Mouse (Mus musculus) gastrocnemius, adult 8-10 months (tissue): ENCODE measurements around the gene Sbds. TPM values are rescaled to one million over a fixed set of nuclear protein-coding genes. Genes with fewer than 3 reads are reported as not detected.

Experiments
- DNase-seq, 2 experiments: peaks; one replicate each; pipeline ENCODE4 v3.0.0; 2022; ENCODE audit warnings: low spot score in 2 of 2
- total RNA-seq, 4 experiments: library from RNA; stranded (reverse); gene quantifications; 2 replicates each; pipeline ENCODE4 v1.2.4; 2022

The Sbds gene
- total RNA-seq, 4 experiments from 2014 or later, result 26.8 to 34.1 (median 28.8) TPM

DNA sequence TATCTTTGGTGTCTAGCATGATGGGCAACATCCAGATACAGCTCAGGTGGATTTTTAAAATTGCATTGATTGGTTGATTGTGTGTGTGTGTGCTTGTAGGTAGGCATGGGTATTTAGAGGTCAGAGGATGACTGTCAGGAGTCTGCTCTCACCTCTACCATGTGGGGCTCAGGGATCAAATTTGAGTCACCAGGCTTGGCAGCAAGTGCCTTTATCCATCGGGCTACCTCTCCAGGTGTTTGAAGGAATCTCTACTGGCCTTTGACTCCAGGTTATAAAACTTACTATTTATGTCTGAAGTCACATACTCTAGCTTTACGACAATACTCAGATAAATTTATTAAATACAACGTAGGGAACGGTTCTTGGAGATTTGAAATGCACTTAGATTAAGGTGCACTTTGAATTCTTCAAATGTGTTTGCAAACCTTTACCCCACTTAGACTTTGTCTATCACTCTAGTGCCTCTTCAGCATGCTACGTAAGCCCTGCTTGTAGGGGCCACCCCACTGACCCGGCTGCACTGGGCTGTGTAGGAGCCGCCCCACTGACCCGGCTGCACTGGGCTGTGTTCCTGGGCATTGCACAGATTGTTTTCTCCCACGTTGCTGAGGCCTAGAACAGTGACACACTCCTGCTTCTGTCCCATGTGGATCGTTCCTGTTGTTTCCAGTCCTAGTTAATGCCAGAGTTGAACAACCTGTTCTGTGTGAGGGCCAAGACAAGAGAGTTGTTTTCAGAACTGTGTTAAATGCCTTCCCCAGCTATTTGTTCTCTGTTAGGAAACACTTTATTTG lies 54.9 kb downstream of the Sbds start:
- no peak for DNase-seq

DNA sequence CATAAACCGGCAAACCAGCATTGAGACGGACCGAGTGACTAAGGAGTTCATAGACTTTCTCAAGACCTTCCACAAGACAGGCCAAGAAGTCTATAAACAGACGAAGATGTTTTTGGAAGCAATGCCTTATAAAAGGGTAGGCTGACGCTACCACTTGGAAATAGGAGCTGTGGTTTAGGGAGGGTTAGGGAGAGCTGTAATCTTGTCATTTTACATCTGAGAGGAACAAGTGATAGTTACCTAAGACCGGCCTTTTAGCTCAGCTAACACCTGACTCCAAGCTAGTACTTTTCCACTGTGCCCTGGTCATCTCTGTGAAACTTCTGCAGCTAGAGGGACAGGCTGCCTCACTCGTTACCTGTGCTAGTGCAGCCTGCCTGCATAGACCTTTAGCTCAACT lies 57.3 kb downstream of the Sbds start:
- DNase-seq, result peak; percentile 30 to 35

DNA sequence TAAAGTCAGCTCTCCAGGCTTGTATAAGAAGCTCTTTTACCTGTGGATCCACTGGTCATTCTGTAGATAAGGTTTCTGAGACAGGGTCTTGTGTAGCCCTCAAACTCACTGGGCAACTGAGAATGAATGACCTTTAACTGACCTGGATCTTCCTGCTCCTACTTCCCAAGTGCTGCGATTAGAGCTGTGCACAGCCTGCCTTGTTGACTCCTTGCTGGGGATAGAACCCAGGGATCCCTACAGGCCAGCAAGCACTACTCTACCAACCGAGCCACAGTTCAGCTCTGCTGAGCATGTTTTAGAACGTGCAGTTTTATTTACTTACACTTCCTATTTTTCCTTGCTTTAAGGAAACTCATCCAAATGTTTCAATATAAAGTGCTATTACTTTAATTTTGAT lies 57.9 kb downstream of the Sbds start:
- DNase-seq, result no peak

DNA sequence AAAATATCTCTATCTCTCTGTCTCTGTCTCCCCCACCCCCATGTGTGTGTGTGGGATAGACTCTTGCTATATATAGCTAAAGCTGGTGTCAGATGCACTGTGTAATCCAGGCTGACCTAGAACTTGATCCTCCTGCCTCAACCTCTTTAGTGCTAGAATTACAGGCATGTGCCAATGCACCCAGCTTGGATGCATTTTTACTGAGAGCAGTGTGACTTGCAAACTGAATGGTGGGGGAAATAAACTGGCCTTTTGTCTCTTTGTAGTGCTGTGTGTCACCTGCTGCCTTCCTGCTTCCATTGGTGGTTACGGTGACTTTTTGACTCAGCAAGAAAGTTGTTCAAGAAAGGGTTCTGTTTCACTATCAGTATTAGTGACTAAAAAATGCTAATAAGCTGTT lies 59.0 kb downstream of the Sbds start:
- peak in 1 of 2 experiments; percentile 44 for DNase-seq

Other genes with a start within 250 kb of the Sbds start
- 10 to 100 TPM in 3 of 4 experiments, 1 to 10 TPM in 1; 8.4 to 16.5 (median 11.7) TPM for gene Asl, start 226.3 kb downstream of the Sbds start, total RNA-seq
- 10 to 100 TPM; 18.0 to 22.5 (median 20.7) TPM for gene Crcp, start 226.2 kb downstream of the Sbds start, total RNA-seq
- 1 to 10 TPM; 3.7 to 4.5 (median 4.0) TPM for gene Tpst1, start 182.2 kb downstream of the Sbds start, total RNA-seq
- gene Kctd7, start 110.7 kb downstream of the Sbds start, total RNA-seq, result 1 to 10 TPM; 2.0 to 4.1 (median 3.5) TPM
- gene Rabgef1, start 83.7 kb downstream of the Sbds start, total RNA-seq, result 100 to 1,000 TPM in 3 of 4 experiments, 10 to 100 TPM in 1; 94.6 to 134 (median 116) TPM
- gene Tmem248, start 38.4 kb downstream of the Sbds start, total RNA-seq, result 10 to 100 TPM; 52.7 to 61.0 (median 55.8) TPM
- gene Tyw1, start 89 bp upstream of the Sbds start, total RNA-seq, result 10 to 100 TPM in 2 of 4 experiments, 1 to 10 TPM in 2; 9.6 to 13.8 (median 11.3) TPM
- gene Caln1, start 113.9 kb upstream of the Sbds start, total RNA-seq, result under 1 TPM in 2 of 4 experiments, not detected in 2; 0.02 to 0.05 TPM
- not detected for gene A330070K13Rik, start 129.1 kb upstream of the Sbds start, total RNA-seq